Mouse (Mus musculus): ENCODE results near the gene Prdm16.

- TF ChIP-seq POLR2A (IDR thresholded peaks at IDR 0.05; ENCODE audit: low read depth, low read length): no peak
- no peak for TF ChIP-seq CTCF (IDR thresholded peaks at IDR 0.05; ENCODE audit: extremely low read depth, insufficient read depth, insufficient read length, insufficient replicate concordance)
These were observed 118.7 kb downstream of the Prdm16 start for GRCm38 (mm10) chr4:154517991-154518390.
